Mouse (Mus musculus): ENCODE measurements at regions not wholly inside any gene's neighbourhood (a gene's known extent, or its start where the extent isn't known, plus 50 kb on each side); places are given as distances from the start of the nearest gene placed in this dataset.

GRCm38 (mm10) chr12:113364023-113364422 is 125.3 kb upstream of the Adam6b start:
- no peak for DNase-seq
- no peaks in the 10 kb centered on the region for H3K36me3 ChIP-seq (ENCODE audit: control insufficient read depth, insufficient read depth, low read length)
- intact Hi-C loops (cut with DNase I), result no loop called here

GRCm38 (mm10) chr12:113364437-113364836 is 124.9 kb upstream of the Adam6b start:
- H3K27me3 ChIP-seq (ENCODE audit: control insufficient read depth, insufficient read depth, low read length), result no peaks in the 10 kb centered on the region
- no peaks in the 10 kb centered on the region for H3K4me1 ChIP-seq (ENCODE audit: control insufficient read depth, insufficient read depth, low read length)
- H3K9ac ChIP-seq (ENCODE audit: low read depth, low read length), result no peak overlapping the region
- no peaks in the 10 kb centered on the region for H3K36me3 ChIP-seq (ENCODE audit: control insufficient read depth, insufficient read depth, low read length)
- intact Hi-C loops (cut with DNase I), result no loop called here
- DNase-seq, result no peak
- H3K79me2 ChIP-seq (replicated peaks; ENCODE audit: control insufficient read depth, insufficient read depth, low read length), result no peaks in the 10 kb centered on the region
- H3K27ac ChIP-seq, result no peak overlapping the region
- TF ChIP-seq EP300 (IDR thresholded peaks at IDR 0.05; ENCODE audit: insufficient read depth, low read depth, low read length), result no peak
- TF ChIP-seq POLR2A (IDR thresholded peaks at IDR 0.05; ENCODE audit: insufficient read depth, low read depth, low read length), result no peak
- TF ChIP-seq CTCF (IDR thresholded peaks at IDR 0.05), result no peak
- H3K4me3 ChIP-seq, result no peak overlapping the region

More at GRCm38 (mm10) chr12:113364023-113364422, 125.3 kb upstream of the Adam6b start:
- no peaks in the 10 kb centered on the region for H3K4me1 ChIP-seq (ENCODE audit: control insufficient read depth, insufficient read depth, low read length)
- no peak overlapping the region for H3K4me3 ChIP-seq
- H3K27ac ChIP-seq, result no peak overlapping the region
- no peaks in the 10 kb centered on the region for H3K79me2 ChIP-seq (replicated peaks; ENCODE audit: control insufficient read depth, insufficient read depth, low read length)
- TF ChIP-seq CTCF (IDR thresholded peaks at IDR 0.05), result no peak
- TF ChIP-seq EP300 (IDR thresholded peaks at IDR 0.05; ENCODE audit: insufficient read depth, low read depth, low read length), result no peak
- no peak overlapping the region for H3K9ac ChIP-seq (ENCODE audit: low read depth, low read length)
- H3K27me3 ChIP-seq (ENCODE audit: control insufficient read depth, insufficient read depth, low read length), result no peaks in the 10 kb centered on the region

- Histone ChIP-seq H3K27ac (no peak overlapping the region), H3K9ac (ENCODE audit: low read depth, low read length) (no peak overlapping the region), H3K4me1 (ENCODE audit: control insufficient read depth, insufficient read depth, low read length) (no peaks in the 10 kb centered on the region), H3K4me3 (no peak overlapping the region), H3K79me2 (replicated peaks; ENCODE audit: control insufficient read depth, insufficient read depth, low read length) (no peaks in the 10 kb centered on the region), H3K27me3 (ENCODE audit: control insufficient read depth, insufficient read depth, low read length) (no peaks in the 10 kb centered on the region), H3K36me3 (ENCODE audit: control insufficient read depth, insufficient read depth, low read length) (no peaks in the 10 kb centered on the region)
- intact Hi-C loops (cut with DNase I), result no loop called here
- no peak for DNase-seq
- no peak for TF ChIP-seq POLR2A (IDR thresholded peaks at IDR 0.05; ENCODE audit: insufficient read depth, low read depth, low read length)
- no peak for TF ChIP-seq EP300 (IDR thresholded peaks at IDR 0.05; ENCODE audit: insufficient read depth, low read depth, low read length)
- TF ChIP-seq CTCF (IDR thresholded peaks at IDR 0.05), result no peak
- WGBS, result 41% methylated on average over 2 of the region's 2 CpGs
Measured at GRCm38 (mm10) chr12:113365783-113366182, 123.5 kb upstream of the Adam6b start.

GRCm38 (mm10) chr12:113366394-113366793 is 122.9 kb upstream of the Adam6b start:
- no peak overlapping the region for H3K27ac ChIP-seq
- no peaks in the 10 kb centered on the region for H3K27me3 ChIP-seq (ENCODE audit: control insufficient read depth, insufficient read depth, low read length)
- H3K36me3 ChIP-seq (ENCODE audit: control insufficient read depth, insufficient read depth, low read length), result no peaks in the 10 kb centered on the region
- H3K9ac ChIP-seq (ENCODE audit: low read depth, low read length), result no peak overlapping the region
- no peak for TF ChIP-seq POLR2A (IDR thresholded peaks at IDR 0.05; ENCODE audit: insufficient read depth, low read depth, low read length)
- no peak for TF ChIP-seq CTCF (IDR thresholded peaks at IDR 0.05)
- TF ChIP-seq EP300 (IDR thresholded peaks at IDR 0.05; ENCODE audit: insufficient read depth, low read depth, low read length), result no peak
- H3K4me3 ChIP-seq, result no peak overlapping the region
- H3K4me1 ChIP-seq (ENCODE audit: control insufficient read depth, insufficient read depth, low read length), result no peaks in the 10 kb centered on the region
- DNase-seq, result no peak
- 29% methylated on average over 1 of the region's 1 CpGs for WGBS
- no peaks in the 10 kb centered on the region for H3K79me2 ChIP-seq (replicated peaks; ENCODE audit: control insufficient read depth, insufficient read depth, low read length)
- intact Hi-C loops (cut with DNase I), result no loop called here

GRCm38 (mm10) chr12:113401578-113402113 is 87.7 kb upstream of the Adam6b start:
- no peaks in the 10 kb centered on the region for H3K27me3 ChIP-seq (ENCODE audit: control insufficient read depth, insufficient read depth, low read length)
- H3K27ac ChIP-seq, result no peak overlapping the region
- no peaks in the 10 kb centered on the region for H3K79me2 ChIP-seq (replicated peaks; ENCODE audit: control insufficient read depth, insufficient read depth, low read length)
- no peak overlapping the region for H3K9ac ChIP-seq (ENCODE audit: low read depth, low read length)
- intact Hi-C loops (cut with DNase I), result no loop called here
- no peak overlapping the region for H3K4me3 ChIP-seq
- no peak for DNase-seq
- TF ChIP-seq POLR2A (IDR thresholded peaks at IDR 0.05; ENCODE audit: insufficient read depth, low read depth, low read length) (no peak), CTCF (IDR thresholded peaks at IDR 0.05) (no peak)
- H3K4me1 ChIP-seq (ENCODE audit: control insufficient read depth, insufficient read depth, low read length), result no peaks in the 10 kb centered on the region
- H3K36me3 ChIP-seq (ENCODE audit: control insufficient read depth, insufficient read depth, low read length), result no peaks in the 10 kb centered on the region

GRCm38 (mm10) chr12:113402823-113403222 is 86.5 kb upstream of the Adam6b start:
- Histone ChIP-seq H3K79me2 (replicated peaks; ENCODE audit: control insufficient read depth, insufficient read depth, low read length) (no peaks in the 10 kb centered on the region), H3K36me3 (ENCODE audit: control insufficient read depth, insufficient read depth, low read length) (no peaks in the 10 kb centered on the region), H3K9ac (ENCODE audit: low read depth, low read length) (no peak overlapping the region), H3K27me3 (ENCODE audit: control insufficient read depth, insufficient read depth, low read length) (no peaks in the 10 kb centered on the region), H3K4me1 (ENCODE audit: control insufficient read depth, insufficient read depth, low read length) (no peaks in the 10 kb centered on the region), H3K4me3 (no peak overlapping the region), H3K27ac (no peak overlapping the region)
- 60% methylated on average over 2 of the region's 2 CpGs for WGBS
- intact Hi-C loops (cut with DNase I), result no loop called here
- no peak for DNase-seq
- TF ChIP-seq EP300 (IDR thresholded peaks at IDR 0.05; ENCODE audit: insufficient read depth, low read depth, low read length) (no peak), CTCF (IDR thresholded peaks at IDR 0.05) (no peak), POLR2A (IDR thresholded peaks at IDR 0.05; ENCODE audit: insufficient read depth, low read depth, low read length) (no peak)

Data from heart, adult 2 months (tissue).